Mouse (Mus musculus) embryo, embryonic 10.5 days (tissue): ENCODE results near the gene Zfp30.

Experiments
- DNase-seq: peaks from one replicate; pipeline ENCODE4 v3.0.0-alpha.2; 2015; ENCODE audit warnings: low spot score

The Zfp30 gene

GRCm38 (mm10) chr7:29829804-29830203 is 46.0 kb downstream of the Zfp30 start:
- no peak for DNase-seq

GRCm38 (mm10) chr7:29836816-29837215 is 53.0 kb downstream of the Zfp30 start:
- no peak for DNase-seq

- no peak for DNase-seq
Measured at GRCm38 (mm10) chr7:29839256-29839655, 55.5 kb downstream of the Zfp30 start.

- no peak for DNase-seq
Measured at GRCm38 (mm10) chr7:29842105-29842504, 58.3 kb downstream of the Zfp30 start.
